Mouse (Mus musculus) spleen, adult 2 months (tissue): ENCODE data around the gene Slc36a2.

Experiments
- CTCF ChIP-seq: fragments of 200-500 bp; IDR thresholded peaks from 2 replicates; pipeline ENCODE4 v1.5.1; 2011; ENCODE audit warnings: mild to moderate bottlenecking, inconsistent platforms; ENCODE audit not compliant: insufficient read depth, insufficient read length, insufficient replicate concordance; ENCODE audit errors: extremely low read depth
- POLR2A ChIP-seq: fragments of 200-500 bp; IDR thresholded peaks from 2 replicates; pipeline ENCODE4 v1.6.1; 2011; ENCODE audit warnings: low read depth, low read length, inconsistent platforms

DNA sequence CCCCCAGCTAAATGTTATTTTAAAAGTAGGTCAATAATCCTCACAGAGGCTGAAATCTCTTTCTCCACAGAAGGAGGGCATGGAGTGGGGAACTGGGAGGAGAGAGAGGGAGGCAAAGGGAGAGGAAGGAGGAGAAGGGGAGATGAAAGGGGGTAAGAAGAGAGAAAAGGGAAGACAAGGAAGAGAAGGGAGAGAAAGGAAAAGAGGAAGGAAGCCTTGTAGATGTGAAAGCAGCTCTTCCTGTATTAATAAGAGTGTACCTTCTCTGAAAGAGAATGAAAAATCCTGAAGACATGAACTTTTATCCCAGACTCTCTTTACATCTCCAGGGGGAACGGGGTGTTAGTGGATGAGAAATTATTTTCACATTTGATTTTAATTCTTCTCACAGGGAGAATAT lies 63.4 kb downstream of the Slc36a2 start:
- no peak for TF ChIP-seq CTCF
- no peak for TF ChIP-seq POLR2A
